Mouse (Mus musculus) spleen, adult 18-20 months (tissue): ENCODE measurements around the gene Pofut1.

ENCODE experiments used
- DNase-seq, 2 experiments: peaks; one replicate each; pipeline ENCODE4 v3.0.0; 2022; ENCODE audit warnings: mixed read lengths in 2 of 2

Gene Pofut1

GRCm38 (mm10) chr2:153241250-153242014, at the start of gene Pofut1, which contains the start of gene Plagl2:
TSS of gene Pofut1 (plus strand) at chr2:153241533.
TSS of gene Plagl2 (minus strand) at chr2:153241426.
- peak; percentile 85 to 91 for DNase-seq

GRCm38 (mm10) chr2:153194255-153194654, 47.1 kb upstream of the Pofut1 start:
- no peak for DNase-seq

- no peak for DNase-seq
These were observed 42.8 kb upstream of the Pofut1 start for GRCm38 (mm10) chr2:153198485-153198884.

GRCm38 (mm10) chr2:153199114-153199513, 42.2 kb upstream of the Pofut1 start:
- no peak for DNase-seq

- no peak for DNase-seq
These were observed 38.6 kb upstream of the Pofut1 start for GRCm38 (mm10) chr2:153202766-153203165.

GRCm38 (mm10) chr2:153208149-153208548, 33.2 kb upstream of the Pofut1 start:
- no peak for DNase-seq

- no peak for DNase-seq
These were observed 32.0 kb upstream of the Pofut1 start for GRCm38 (mm10) chr2:153209286-153209685.

- no peak for DNase-seq
These were observed 29.9 kb upstream of the Pofut1 start for GRCm38 (mm10) chr2:153211451-153211850.

- no peak for DNase-seq
These were observed 28.0 kb upstream of the Pofut1 start for GRCm38 (mm10) chr2:153213351-153213750.

GRCm38 (mm10) chr2:153214771-153215259, 26.5 kb upstream of the Pofut1 start:
- DNase-seq: peak in 1 of 2 experiments; percentile 36

- no peak for DNase-seq
These were observed 25.9 kb upstream of the Pofut1 start for GRCm38 (mm10) chr2:153215421-153215820.

GRCm38 (mm10) chr2:153217826-153218340, 23.4 kb upstream of the Pofut1 start:
- DNase-seq: no peak

GRCm38 (mm10) chr2:153218516-153218915, 22.8 kb upstream of the Pofut1 start:
- no peak for DNase-seq

- no peak for DNase-seq
These were observed 19.7 kb upstream of the Pofut1 start for GRCm38 (mm10) chr2:153221620-153222019.

GRCm38 (mm10) chr2:153222130-153222529, 19.2 kb upstream of the Pofut1 start:
- DNase-seq: no peak

- DNase-seq: no peak
These were observed 18.8 kb upstream of the Pofut1 start for GRCm38 (mm10) chr2:153222566-153222965.

GRCm38 (mm10) chr2:153224946-153225594, 16.3 kb upstream of the Pofut1 start, which contains the start of gene Tspyl3:
TSS of gene Tspyl3 (minus strand) at chr2:153225441.
- peak; percentile 42 to 60 for DNase-seq

GRCm38 (mm10) chr2:153225595-153225953, 15.8 kb upstream of the Pofut1 start:
- no peak for DNase-seq

GRCm38 (mm10) chr2:153227959-153228358, 13.4 kb upstream of the Pofut1 start:
- no peak for DNase-seq

GRCm38 (mm10) chr2:153228523-153228922, 12.8 kb upstream of the Pofut1 start:
- DNase-seq: no peak

GRCm38 (mm10) chr2:153237193-153237592, 4.1 kb upstream of the Pofut1 start:
- no peak for DNase-seq

GRCm38 (mm10) chr2:153237891-153238290, 3.4 kb upstream of the Pofut1 start:
- no peak for DNase-seq

- DNase-seq: no peak
These were observed 2.9 kb upstream of the Pofut1 start for GRCm38 (mm10) chr2:153238406-153238805.
